Mouse (Mus musculus): ENCODE results near the gene Slc44a2.

- no peak for TF ChIP-seq POLR2A (IDR thresholded peaks at IDR 0.05; ENCODE audit: low read depth, low read length)
- no peak for TF ChIP-seq EP300 (IDR thresholded peaks at IDR 0.05; ENCODE audit: low read length)
- no peak for TF ChIP-seq ZC3H11A (IDR thresholded peaks at IDR 0.05; ENCODE audit: low read depth, low read length)
- TF ChIP-seq HCFC1 (IDR thresholded peaks at IDR 0.05; ENCODE audit: low read depth, low read length) = no peak
- no peak for TF ChIP-seq CTCF (conservative IDR thresholded peaks at IDR 0.05 in 1 of 2, IDR thresholded peaks at IDR 0.05 in 1 of 2; ENCODE audit: low read depth in 2 of 2, low read length in 2 of 2)
- TF ChIP-seq MEF2A (IDR thresholded peaks at IDR 0.05; ENCODE audit: borderline replicate concordance, low read depth, low read length) = no peak
- TF ChIP-seq ZKSCAN1 (IDR thresholded peaks at IDR 0.05; ENCODE audit: borderline replicate concordance, low read depth, low read length) = no peak
- no peak for TF ChIP-seq CHD1 (IDR thresholded peaks at IDR 0.05; ENCODE audit: low read depth, low read length)
Measured at GRCm38 (mm10) chr9:21354796-21355195, 34.3 kb downstream of the Slc44a2 start.

Measured in CH12.LX (cell line).